Mouse (Mus musculus): ENCODE measurements around the gene Slc35e3. TPM values are rescaled to one million over a fixed set of nuclear protein-coding genes. Genes with fewer than 3 reads are reported as not detected.
"Not testable (repeated sequence)": the region's sequence is repeated elsewhere in the genome, so short reads cannot be mapped to it uniquely, and the experiment has no call there.

Gene Slc35e3
- polyA plus RNA-seq, 1 experiment from 2014 or later = 29.0 TPM

- Histone ChIP-seq H3K9me3 (ENCODE audit: control insufficient read depth, low read length) (no peaks in the 10 kb centered on the region), H3K9ac (replicated peaks; ENCODE audit: low read depth, low read length) (no peak overlapping the region), H3K4me3 (replicated peaks; ENCODE audit: low read length) (no peak overlapping the region), H3K36me3 (ENCODE audit: control insufficient read depth, insufficient read depth) (peaks cover 14% of the 10 kb centered on the region; the same call in 1 of the 2 replicates), H3K27me3 (replicated peaks; ENCODE audit: control insufficient read depth, insufficient read depth, low read length) (no peaks in the 10 kb centered on the region), H3K27ac (ENCODE audit: low read length) (no peak overlapping the region), H3K4me2 (ENCODE audit: low read length) (no peak overlapping the region), H3K4me1 (replicated peaks; ENCODE audit: control insufficient read depth, insufficient read depth, low read length) (peaks cover 15% of the 10 kb centered on the region)
- ATAC-seq = no peak
- WGBS = 89% methylated on average over 2 of the region's 2 CpGs
These were observed 38.9 kb downstream of the Slc35e3 start for GRCm38 (mm10) chr10:117707114-117707838.

- Histone ChIP-seq H3K27ac (ENCODE audit: low read length) (no peak overlapping the region), H3K4me3 (replicated peaks; ENCODE audit: low read length) (no peak overlapping the region), H3K9me3 (ENCODE audit: control insufficient read depth, low read length) (no peaks in the 10 kb centered on the region), H3K27me3 (replicated peaks; ENCODE audit: control insufficient read depth, insufficient read depth, low read length) (no peaks in the 10 kb centered on the region), H3K4me2 (ENCODE audit: low read length) (no peak overlapping the region), H3K9ac (replicated peaks; ENCODE audit: low read depth, low read length) (no peak overlapping the region), H3K4me1 (replicated peaks; ENCODE audit: control insufficient read depth, insufficient read depth, low read length) (peaks cover 14% of the 10 kb centered on the region), H3K36me3 (ENCODE audit: control insufficient read depth, insufficient read depth) (peaks cover 20% of the 10 kb centered on the region)
- ATAC-seq = no peak
- WGBS = 88% methylated on average over 6 of the region's 6 CpGs
These were observed 39.7 kb downstream of the Slc35e3 start for GRCm38 (mm10) chr10:117706440-117706839.

GRCm38 (mm10) chr10:117705806-117706205 is 40.4 kb downstream of the Slc35e3 start:
- Histone ChIP-seq H3K9ac (replicated peaks; ENCODE audit: low read depth, low read length) (no peak overlapping the region), H3K4me3 (replicated peaks; ENCODE audit: low read length) (no peak overlapping the region), H3K27ac (ENCODE audit: low read length) (no peak overlapping the region), H3K36me3 (ENCODE audit: control insufficient read depth, insufficient read depth) (peaks cover 20% of the 10 kb centered on the region), H3K4me1 (replicated peaks; ENCODE audit: control insufficient read depth, insufficient read depth, low read length) (peaks cover 10% of the 10 kb centered on the region), H3K9me3 (ENCODE audit: control insufficient read depth, low read length) (no peaks in the 10 kb centered on the region), H3K4me2 (ENCODE audit: low read length) (no peak overlapping the region), H3K27me3 (replicated peaks; ENCODE audit: control insufficient read depth, insufficient read depth, low read length) (no peaks in the 10 kb centered on the region)
- no peak for ATAC-seq

GRCm38 (mm10) chr10:117704964-117705335 is 41.2 kb downstream of the Slc35e3 start:
- Histone ChIP-seq H3K9me3 (ENCODE audit: control insufficient read depth, low read length) (no peaks in the 10 kb centered on the region), H3K9ac (replicated peaks; ENCODE audit: low read depth, low read length) (no peak overlapping the region), H3K4me3 (replicated peaks; ENCODE audit: low read length) (no peak overlapping the region), H3K4me1 (replicated peaks; ENCODE audit: control insufficient read depth, insufficient read depth, low read length) (peaks cover 10% of the 10 kb centered on the region), H3K27ac (ENCODE audit: low read length) (no peak overlapping the region), H3K4me2 (ENCODE audit: low read length) (no peak overlapping the region), H3K36me3 (ENCODE audit: control insufficient read depth, insufficient read depth) (peaks cover 24% of the 10 kb centered on the region), H3K27me3 (replicated peaks; ENCODE audit: control insufficient read depth, insufficient read depth, low read length) (no peaks in the 10 kb centered on the region)
- ATAC-seq = no peak
- 88% methylated on average over 6 of the region's 6 CpGs for WGBS

GRCm38 (mm10) chr10:117704314-117704963 is 41.7 kb downstream of the Slc35e3 start:
- H3K27ac ChIP-seq (ENCODE audit: low read length); H3K9me3 ChIP-seq (ENCODE audit: control insufficient read depth, low read length); H3K27me3 ChIP-seq (replicated peaks; ENCODE audit: control insufficient read depth, insufficient read depth, low read length); ATAC-seq; H3K9ac ChIP-seq (replicated peaks; ENCODE audit: low read depth, low read length); H3K4me1 ChIP-seq (replicated peaks; ENCODE audit: control insufficient read depth, insufficient read depth, low read length); H3K4me2 ChIP-seq (ENCODE audit: low read length); H3K4me3 ChIP-seq (replicated peaks; ENCODE audit: low read length): not testable (repeated sequence)
- peaks cover 29% of the 10 kb centered on the region for H3K36me3 ChIP-seq (ENCODE audit: control insufficient read depth, insufficient read depth)
- WGBS = 95% methylated on average over 6 of the region's 6 CpGs

GRCm38 (mm10) chr10:117703506-117703905 is 42.7 kb downstream of the Slc35e3 start:
- Histone ChIP-seq H3K27me3 (replicated peaks; ENCODE audit: control insufficient read depth, insufficient read depth, low read length) (no peaks in the 10 kb centered on the region), H3K4me1 (replicated peaks; ENCODE audit: control insufficient read depth, insufficient read depth, low read length) (no peaks in the 10 kb centered on the region; the same call in none of the 2 replicates), H3K9me3 (ENCODE audit: control insufficient read depth, low read length) (no peaks in the 10 kb centered on the region), H3K4me3 (replicated peaks; ENCODE audit: low read length) (no peak overlapping the region), H3K4me2 (ENCODE audit: low read length) (no peak overlapping the region), H3K27ac (ENCODE audit: low read length) (no peak overlapping the region), H3K9ac (replicated peaks; ENCODE audit: low read depth, low read length) (no peak overlapping the region), H3K36me3 (ENCODE audit: control insufficient read depth, insufficient read depth) (peaks cover 37% of the 10 kb centered on the region)
- ATAC-seq = no peak
- WGBS = 98% methylated on average over 3 of the region's 3 CpGs

- peaks cover 40% of the 10 kb centered on the region for H3K36me3 ChIP-seq (ENCODE audit: control insufficient read depth, insufficient read depth)
- H3K4me1 ChIP-seq (replicated peaks; ENCODE audit: control insufficient read depth, insufficient read depth, low read length) = no peaks in the 10 kb centered on the region; the same call in none of the 2 replicates
- WGBS = 97% methylated on average over 6 of the region's 6 CpGs
These were observed 43.9 kb downstream of the Slc35e3 start for GRCm38 (mm10) chr10:117702024-117702833.

GRCm38 (mm10) chr10:117701034-117701829 is 44.9 kb downstream of the Slc35e3 start:
- 95% methylated on average over 6 of the region's 6 CpGs for WGBS
- H3K36me3 ChIP-seq (ENCODE audit: control insufficient read depth, insufficient read depth) = peaks cover 47% of the 10 kb centered on the region
- ATAC-seq = no peak
- H3K27ac ChIP-seq (ENCODE audit: low read length) = no peak overlapping the region
- no peaks in the 10 kb centered on the region for H3K27me3 ChIP-seq (replicated peaks; ENCODE audit: control insufficient read depth, insufficient read depth, low read length)
- H3K9me3 ChIP-seq (ENCODE audit: control insufficient read depth, low read length) = no peaks in the 10 kb centered on the region
- H3K4me3 ChIP-seq (replicated peaks; ENCODE audit: low read length) = no peak overlapping the region
- H3K9ac ChIP-seq (replicated peaks; ENCODE audit: low read depth, low read length) = no peak overlapping the region
- no peak overlapping the region for H3K4me2 ChIP-seq (ENCODE audit: low read length)
- no peaks in the 10 kb centered on the region for H3K4me1 ChIP-seq (replicated peaks; ENCODE audit: control insufficient read depth, insufficient read depth, low read length)

More at GRCm38 (mm10) chr10:117702024-117702833, 43.9 kb downstream of the Slc35e3 start:
- Histone ChIP-seq H3K4me3 (replicated peaks; ENCODE audit: low read length) (no peak overlapping the region), H3K9ac (replicated peaks; ENCODE audit: low read depth, low read length) (no peak overlapping the region), H3K27me3 (replicated peaks; ENCODE audit: control insufficient read depth, insufficient read depth, low read length) (no peaks in the 10 kb centered on the region), H3K9me3 (ENCODE audit: control insufficient read depth, low read length) (no peaks in the 10 kb centered on the region), H3K4me2 (ENCODE audit: low read length) (no peak overlapping the region), H3K27ac (ENCODE audit: low read length) (no peak overlapping the region)
- ATAC-seq = no peak
